Mouse (Mus musculus) liver, adult 2 months (tissue): ENCODE data around the gene Gm28305.

Experiments used
- CTCF ChIP-seq: fragments of 200-500 bp; IDR thresholded peaks from 2 replicates; pipeline ENCODE4 v1.5.1; 2011; ENCODE audit warnings: low read depth, low read length, control low read depth
- POLR2A ChIP-seq: fragments of 200-500 bp; IDR thresholded peaks from 2 replicates; pipeline ENCODE4 v1.6.1; 2011; ENCODE audit warnings: low read length, control low read depth; ENCODE audit not compliant: insufficient read depth; ENCODE audit errors: extremely low read depth

DNA sequence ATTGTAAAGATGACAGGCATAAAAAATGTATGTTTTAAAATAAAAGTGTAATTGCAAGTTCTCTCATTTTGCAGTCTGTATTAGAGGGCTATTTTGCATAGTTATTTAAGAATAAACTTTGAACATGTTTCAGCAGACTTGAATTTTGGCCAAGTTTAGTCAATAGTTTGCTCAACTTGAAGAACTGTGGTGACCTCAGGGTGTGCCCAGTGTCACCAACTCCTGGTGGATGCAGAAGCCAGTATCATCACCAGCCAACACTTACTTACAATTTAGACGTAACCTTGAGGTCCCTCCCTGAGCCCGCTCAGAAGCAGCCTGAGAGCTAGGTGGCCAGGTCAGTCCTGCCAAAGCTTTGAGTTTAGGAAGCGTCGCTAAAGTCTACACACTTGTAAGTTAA, 3.2 kb downstream of the Gm28305 start:
- TF ChIP-seq POLR2A = no peak
- no peak for TF ChIP-seq CTCF
